Mouse (Mus musculus): Measurements from ENCODE around the gene Wdr86.

GRCm38 (mm10) chr5:24687696-24688095 is 42.8 kb downstream of the Wdr86 start:
- no peak for TF ChIP-seq CTCF (IDR thresholded peaks at IDR 0.05; ENCODE audit: low read depth)
- no peak for TF ChIP-seq EP300 (optimal IDR thresholded peaks at IDR 0.05)

Measured in stomach, postnatal 0 days (tissue).